Mouse (Mus musculus) embryonic fibroblast, embryonic 13.5 days (primary cell): Measurements from ENCODE around the gene Pard3. TPM values are rescaled to one million over a fixed set of nuclear protein-coding genes. Genes with fewer than 3 reads are reported as not detected.

Experiments used
- H3K27ac ChIP-seq: 2 replicates; pipeline ENCODE4 v1.5.1; 2012; ENCODE audit warnings: low read length, control low read depth, inconsistent platforms; ENCODE audit not compliant: insufficient read depth
- H3K4me1 ChIP-seq: 2 replicates; pipeline ENCODE4 v1.6.1; 2011; ENCODE audit warnings: low read length; ENCODE audit not compliant: control insufficient read depth, insufficient read depth
- H3K4me3 ChIP-seq: 2 replicates; pipeline ENCODE4 v1.5.1; 2011; ENCODE audit warnings: mild to moderate bottlenecking, control low read depth, low read length; ENCODE audit not compliant: insufficient read depth
- CTCF ChIP-seq: IDR thresholded peaks from 2 replicates; pipeline ENCODE4 v1.5.1; 2011; ENCODE audit warnings: mild to moderate bottlenecking, control low read depth, low read length, moderate library complexity, borderline replicate concordance; ENCODE audit not compliant: insufficient read depth
- POLR2A ChIP-seq: IDR thresholded peaks from 2 replicates; pipeline ENCODE4 v1.6.1; 2011; ENCODE audit warnings: low read depth, mild to moderate bottlenecking, control low read depth, low read length, moderate library complexity
- polyA plus RNA-seq: library from polyadenylated mRNA; stranded (reverse); fragments of >200 nt; gene quantifications from 2 replicates; pipeline ENCODE4 v1.2.4, GENCODE M21; 2011; ENCODE audit warnings: low read depth; ENCODE audit not compliant: missing spikeins, insufficient read length

Pard3 gene
- polyA plus RNA-seq, 1 experiment: 34.4 TPM

DNA sequence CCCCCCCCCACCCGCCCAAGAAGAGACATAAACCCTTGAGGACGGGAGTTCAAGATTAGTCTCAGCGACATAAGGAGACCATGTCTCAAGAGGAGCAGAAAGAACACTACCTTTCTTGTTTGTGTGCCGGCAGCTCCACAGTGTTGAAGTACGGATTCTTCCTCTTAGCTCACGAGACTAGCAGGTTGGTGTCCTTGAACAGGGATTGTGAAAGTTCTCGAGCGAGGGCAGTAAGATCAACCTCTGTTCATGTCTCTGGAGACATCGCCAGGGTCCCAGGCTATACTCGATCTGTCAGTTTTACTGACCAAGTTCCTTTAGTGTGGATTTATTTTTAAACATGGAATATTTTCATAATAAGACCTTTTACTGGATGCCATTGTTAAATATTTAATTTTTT is 224.1 kb downstream of the Pard3 start:
- no peak for TF ChIP-seq CTCF
- TF ChIP-seq POLR2A: no peak
- Histone ChIP-seq H3K4me3 (no peak overlapping the region), H3K27ac (no peak overlapping the region), H3K4me1 (no peaks in the 10 kb centered on the region)

DNA sequence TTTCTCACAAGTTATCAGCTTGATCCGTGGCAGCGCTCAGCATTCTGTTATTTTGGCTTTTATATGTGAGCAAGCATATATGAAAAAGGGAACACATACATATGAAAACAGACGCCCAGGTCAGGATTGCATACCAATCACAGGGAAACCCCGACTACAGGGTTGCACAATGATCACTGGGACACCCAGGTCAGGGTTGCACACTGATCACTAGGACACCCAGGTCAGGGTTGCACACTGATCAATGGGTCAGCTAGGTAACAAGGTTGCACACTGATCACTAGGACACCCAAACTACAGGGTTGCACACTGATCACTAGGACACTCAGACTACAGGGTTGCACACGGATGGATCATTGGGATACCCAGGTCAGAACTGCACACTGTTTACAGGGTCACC is 228.6 kb downstream of the Pard3 start:
- Histone ChIP-seq H3K4me3 (no peak overlapping the region), H3K27ac (no peak overlapping the region), H3K4me1 (no peaks in the 10 kb centered on the region)
- TF ChIP-seq POLR2A (no peak), CTCF (no peak)

DNA sequence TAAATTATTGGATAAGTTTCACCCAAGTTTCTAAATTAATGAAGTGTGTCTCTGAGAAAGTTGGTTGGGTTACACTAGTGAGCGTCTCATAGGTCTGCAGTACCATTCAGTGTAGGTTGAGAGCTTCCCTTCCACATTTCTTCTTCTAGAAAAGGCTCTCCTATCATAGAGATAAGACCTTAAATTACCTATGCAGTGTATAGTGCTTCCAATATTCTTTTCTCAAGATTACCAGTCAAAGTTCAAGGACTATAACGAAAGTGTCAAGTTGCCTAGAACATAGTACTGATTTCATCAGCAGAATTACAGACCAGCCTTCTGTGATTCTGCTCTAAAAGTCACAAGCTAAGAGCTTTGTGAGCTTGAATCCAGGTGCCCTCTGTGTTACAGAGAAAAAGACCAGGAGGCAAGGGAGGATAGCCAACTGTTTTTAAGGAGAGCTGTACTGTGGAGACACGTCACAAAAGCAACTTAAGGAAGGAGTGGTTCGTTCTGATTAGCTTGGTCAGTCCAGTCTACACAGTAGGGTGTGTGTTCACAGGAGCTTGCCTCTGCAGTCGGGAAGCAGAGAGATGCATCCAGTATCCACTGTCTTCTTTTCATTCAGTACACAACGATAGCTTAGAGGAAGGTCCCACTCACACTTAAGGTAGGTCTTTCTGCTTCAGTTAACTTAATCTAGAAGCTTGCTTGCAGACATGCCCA is 229.5 kb downstream of the Pard3 start:
- no peak for TF ChIP-seq CTCF
- TF ChIP-seq POLR2A: no peak
- no peak overlapping the region for H3K27ac ChIP-seq
- H3K4me3 ChIP-seq: no peak overlapping the region

DNA sequence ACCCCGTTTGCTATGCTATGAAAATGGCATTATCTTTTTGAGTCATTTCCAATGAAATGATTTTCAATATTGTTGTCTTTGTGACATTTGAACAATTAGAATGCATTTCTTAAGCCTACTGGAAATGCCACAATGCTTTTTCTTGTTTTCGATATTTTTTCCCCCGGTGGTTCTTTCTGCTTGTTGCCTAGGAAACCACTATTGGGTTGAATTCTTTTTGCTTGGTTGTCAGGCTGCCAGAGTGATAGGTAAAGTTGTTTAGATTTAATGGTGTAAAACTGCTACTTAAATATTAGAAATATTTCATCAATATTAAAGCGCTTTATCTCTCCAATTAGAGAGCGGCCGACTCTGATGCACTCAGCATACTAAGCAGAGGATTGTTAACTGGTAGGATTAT is 230.4 kb downstream of the Pard3 start:
- Histone ChIP-seq H3K4me3 (no peak overlapping the region), H3K27ac (no peak overlapping the region), H3K4me1 (no peaks in the 10 kb centered on the region)
- TF ChIP-seq CTCF (no peak), POLR2A (no peak)

More for the DNA sequence above, 229.5 kb downstream of the Pard3 start:
- H3K4me1 ChIP-seq: no peaks in the 10 kb centered on the region

DNA sequence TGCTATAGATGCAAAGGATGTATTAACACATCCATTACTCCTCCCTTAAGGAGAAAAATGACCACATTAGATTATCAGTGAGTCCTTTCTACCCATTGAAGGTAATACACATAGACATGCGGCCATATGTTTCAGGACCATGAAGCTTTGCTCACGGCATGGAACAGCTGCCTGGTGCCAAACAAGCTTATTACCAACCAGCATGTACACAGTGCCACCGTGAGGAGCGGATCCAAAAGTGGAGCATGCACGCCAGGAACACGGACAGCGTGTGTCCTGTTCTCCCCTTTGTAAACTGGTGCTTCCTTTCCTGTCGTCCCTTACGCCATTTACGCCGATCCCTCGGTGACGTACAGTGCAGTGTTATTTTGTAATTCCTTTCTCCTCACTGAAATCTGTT is 232.2 kb downstream of the Pard3 start:
- TF ChIP-seq POLR2A: no peak
- no peak for TF ChIP-seq CTCF
- H3K4me3 ChIP-seq: no peak overlapping the region
- no peak overlapping the region for H3K27ac ChIP-seq
- no peaks in the 10 kb centered on the region for H3K4me1 ChIP-seq

DNA sequence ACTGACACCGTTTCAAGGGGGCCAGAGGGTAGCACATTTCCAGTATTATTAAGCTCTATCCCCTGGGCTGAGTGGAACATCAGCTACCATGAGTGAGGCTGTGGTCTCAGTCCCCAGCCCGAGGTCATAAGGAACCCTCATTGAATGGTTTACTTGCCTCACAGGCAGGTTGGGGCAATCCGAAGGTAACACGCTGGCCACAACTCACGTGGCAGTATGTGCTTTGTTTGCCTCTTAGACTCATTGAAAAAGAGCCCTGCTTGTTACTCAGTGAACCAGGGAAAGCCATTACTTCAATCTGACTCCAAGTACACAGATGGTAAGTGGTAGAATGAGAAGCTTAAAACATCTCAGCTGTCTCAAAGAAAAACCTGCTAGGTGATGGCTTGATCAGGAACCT is 236.8 kb downstream of the Pard3 start:
- no peak for TF ChIP-seq POLR2A
- TF ChIP-seq CTCF: no peak
- Histone ChIP-seq H3K27ac (no peak overlapping the region), H3K4me3 (no peak overlapping the region), H3K4me1 (peaks cover 2% of the 10 kb centered on the region; the same call in 1 of the 2 replicates)

DNA sequence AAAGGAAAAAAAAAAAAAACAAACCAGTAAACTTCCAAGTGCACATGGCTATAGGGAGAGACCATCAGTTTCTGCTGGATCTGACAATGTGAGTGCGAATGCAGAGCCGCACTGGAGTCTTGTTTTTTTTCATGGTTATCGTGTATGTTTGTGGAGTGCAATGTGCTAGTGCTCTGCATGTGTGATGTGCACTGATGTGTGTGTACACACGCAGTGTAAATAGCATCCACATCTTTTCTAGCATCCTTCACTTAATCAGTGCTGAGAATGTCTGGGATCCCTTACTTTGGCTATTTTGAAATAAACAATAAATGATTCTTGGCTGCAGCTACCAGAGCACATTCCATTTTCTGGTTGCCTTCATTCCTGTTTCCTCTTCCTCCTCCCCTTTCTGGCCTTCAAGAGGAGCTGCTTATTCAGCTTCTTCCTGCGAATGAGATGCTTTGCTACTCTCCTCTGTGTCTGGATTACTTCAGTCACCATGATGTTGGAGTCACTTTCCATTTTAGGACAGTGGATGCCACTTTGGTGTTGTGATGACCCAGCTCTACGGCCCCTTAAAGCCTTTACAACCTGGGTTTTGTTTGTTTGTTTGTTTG is 239.3 kb downstream of the Pard3 start:
- TF ChIP-seq CTCF (no peak), POLR2A (no peak)
- Histone ChIP-seq H3K4me1 (peaks cover 2% of the 10 kb centered on the region; the same call in 1 of the 2 replicates), H3K4me3 (no peak overlapping the region), H3K27ac (no peak overlapping the region)

DNA sequence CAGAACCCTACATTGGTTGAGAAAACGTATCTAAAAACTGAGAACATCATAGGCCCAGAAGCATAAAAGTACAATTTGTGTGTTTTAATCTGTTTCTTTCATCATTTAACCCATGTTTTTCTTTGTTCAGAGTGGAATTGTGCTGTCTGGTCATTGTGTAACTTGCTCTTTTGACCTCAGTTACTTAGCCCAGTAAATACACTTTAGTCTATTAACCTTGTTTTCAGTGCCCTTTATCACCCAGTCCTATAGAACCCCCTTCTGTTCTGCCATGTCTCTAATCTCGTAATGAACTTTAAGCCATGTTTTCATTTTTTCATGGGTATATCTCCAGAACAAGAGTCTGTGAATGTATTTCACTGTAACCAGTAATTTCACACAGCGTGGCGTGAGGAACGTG is 243.3 kb downstream of the Pard3 start:
- Histone ChIP-seq H3K4me1 (no peaks in the 10 kb centered on the region; the same call in 1 of the 2 replicates), H3K4me3 (no peak overlapping the region), H3K27ac (no peak overlapping the region)
- TF ChIP-seq POLR2A (no peak), CTCF (no peak)

DNA sequence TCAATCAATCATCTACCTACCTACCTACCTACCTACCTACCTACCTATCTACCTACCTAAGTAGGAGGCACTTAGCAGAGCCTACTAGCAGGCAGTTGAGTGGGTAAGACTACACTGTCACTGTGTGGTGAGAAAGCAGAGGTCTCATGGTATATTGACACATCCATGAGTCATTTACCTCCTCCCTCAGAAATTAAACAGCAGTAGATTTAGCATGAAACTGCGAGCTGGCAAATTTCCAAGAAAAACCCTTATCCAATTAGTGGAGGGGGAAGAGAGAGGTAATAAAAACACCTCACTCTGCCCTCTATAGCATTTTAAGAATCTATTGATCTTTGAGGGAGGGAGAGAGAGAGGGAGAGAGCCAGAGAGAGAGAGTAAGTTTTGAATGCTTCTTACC is 245.7 kb downstream of the Pard3 start:
- no peaks in the 10 kb centered on the region for H3K4me1 ChIP-seq
- no peak overlapping the region for H3K4me3 ChIP-seq
- no peak for TF ChIP-seq CTCF
- TF ChIP-seq POLR2A: no peak
- H3K27ac ChIP-seq: no peak overlapping the region

DNA sequence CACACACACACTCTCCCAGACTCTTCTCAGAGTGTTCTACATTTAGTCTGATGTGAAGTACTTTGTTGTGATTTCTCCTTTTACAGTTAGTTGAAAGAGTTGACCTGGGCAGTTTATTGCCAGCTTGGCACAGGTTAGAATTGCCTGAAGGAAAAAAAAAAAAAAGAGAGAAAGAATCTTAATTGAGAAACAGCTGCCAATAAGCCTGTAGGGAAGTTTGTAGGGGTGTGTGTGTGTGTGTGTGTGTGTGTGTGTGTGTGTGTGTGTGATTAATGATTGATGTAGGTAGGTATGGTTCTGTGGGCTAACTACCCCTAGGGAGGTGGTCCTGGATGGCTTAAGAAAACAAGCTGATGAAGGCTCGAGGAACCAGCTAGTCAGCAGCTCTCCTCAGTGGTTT is 252.1 kb downstream of the Pard3 start:
- Histone ChIP-seq H3K27ac (no peak overlapping the region), H3K4me3 (no peak overlapping the region), H3K4me1 (peaks cover 11% of the 10 kb centered on the region)
- no peak for TF ChIP-seq CTCF
- no peak for TF ChIP-seq POLR2A
